Mouse (Mus musculus): Measurements from ENCODE around the gene Nt5dc2.

Gene Nt5dc2

DNA sequence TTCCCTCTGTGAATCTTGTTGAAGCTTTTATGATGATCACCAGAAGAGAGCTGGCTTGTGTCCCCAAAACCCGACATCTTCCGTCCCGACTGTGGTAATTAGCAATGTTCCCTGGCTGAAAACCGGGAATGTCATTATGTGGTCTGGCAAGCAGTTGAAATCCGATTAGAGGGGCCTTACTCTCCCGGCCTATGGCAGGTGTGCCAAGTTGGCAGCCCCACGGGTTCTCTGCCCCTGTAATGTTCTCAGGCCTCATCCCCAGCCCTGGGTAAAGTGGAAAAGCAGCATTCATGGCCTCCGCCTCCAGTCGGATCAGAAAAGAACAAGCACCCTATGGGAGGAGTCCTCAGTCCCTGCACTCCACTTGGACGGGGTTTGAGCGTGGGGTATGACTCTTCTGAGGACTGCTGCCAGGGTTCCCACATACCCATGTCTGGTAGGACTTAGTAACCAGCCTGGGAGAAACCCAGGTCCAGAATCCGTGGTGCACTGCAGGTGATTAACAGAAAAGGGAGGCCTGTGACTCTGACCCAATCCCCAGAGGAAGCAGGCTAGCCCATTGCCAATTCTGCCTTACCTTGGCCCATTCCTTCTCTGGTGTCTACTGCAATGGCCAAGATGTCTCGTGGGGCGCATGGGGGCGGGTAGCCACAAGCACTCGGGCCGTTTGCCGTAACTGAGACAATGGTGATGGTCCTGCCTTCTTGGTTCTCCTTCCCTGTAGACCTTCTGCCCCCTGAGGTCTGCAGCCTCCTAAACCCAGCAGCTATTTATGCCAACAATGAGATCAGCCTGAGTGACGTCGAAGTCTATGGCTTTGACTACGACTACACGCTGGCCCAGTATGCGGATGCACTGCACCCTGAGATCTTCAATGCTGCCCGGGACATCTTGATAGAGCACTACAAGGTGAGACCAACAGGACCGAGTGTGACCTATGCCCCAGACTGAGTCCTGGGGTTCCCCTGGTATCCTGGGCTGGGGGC lies 3.5 kb downstream of the Nt5dc2 start:
- no peak for DNase-seq (ENCODE audit: low read depth in 1 of 2, low spot score in 2 of 2)

DNA sequence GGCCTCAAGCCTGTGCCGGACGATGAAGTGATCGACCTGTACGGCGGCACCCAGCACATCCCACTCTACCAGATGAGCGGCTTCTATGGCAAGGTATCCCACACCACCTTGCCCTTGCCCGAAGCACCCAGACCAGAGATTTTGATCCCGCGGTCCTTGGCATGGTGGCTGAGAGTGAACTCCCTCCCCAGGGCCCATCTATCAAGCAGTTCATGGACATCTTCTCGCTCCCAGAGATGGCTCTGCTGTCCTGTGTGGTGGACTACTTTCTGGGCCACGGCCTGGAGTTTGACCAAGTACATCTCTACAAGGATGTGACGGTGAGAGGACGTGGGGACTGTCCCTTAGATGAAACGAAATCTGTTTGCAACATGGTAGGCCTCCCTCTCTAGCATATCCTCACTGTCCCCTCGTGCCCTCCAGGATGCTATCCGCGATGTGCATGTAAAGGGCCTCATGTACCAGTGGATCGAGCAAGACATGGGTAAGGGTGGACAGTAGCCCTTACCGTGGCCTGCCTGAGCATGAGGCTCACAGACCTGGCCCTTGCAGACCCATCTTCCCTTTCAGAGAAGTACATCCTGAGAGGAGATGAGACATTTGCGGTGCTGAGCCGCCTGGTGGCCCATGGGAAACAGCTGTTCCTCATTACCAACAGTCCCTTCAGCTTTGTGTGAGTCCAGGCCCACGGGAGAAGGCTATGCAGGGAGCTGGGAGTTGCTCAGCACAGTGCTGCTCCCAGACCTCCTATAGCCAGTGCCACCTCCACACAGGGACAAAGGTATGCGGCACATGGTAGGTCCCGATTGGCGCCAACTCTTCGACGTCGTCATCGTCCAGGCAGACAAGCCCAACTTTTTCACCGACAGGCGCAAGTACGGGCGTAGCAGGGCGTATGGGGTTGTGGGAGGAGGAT lies 4.9 kb downstream of the Nt5dc2 start:
- DNase-seq (ENCODE audit: low read depth in 1 of 2, low spot score in 2 of 2) = no peak

DNA sequence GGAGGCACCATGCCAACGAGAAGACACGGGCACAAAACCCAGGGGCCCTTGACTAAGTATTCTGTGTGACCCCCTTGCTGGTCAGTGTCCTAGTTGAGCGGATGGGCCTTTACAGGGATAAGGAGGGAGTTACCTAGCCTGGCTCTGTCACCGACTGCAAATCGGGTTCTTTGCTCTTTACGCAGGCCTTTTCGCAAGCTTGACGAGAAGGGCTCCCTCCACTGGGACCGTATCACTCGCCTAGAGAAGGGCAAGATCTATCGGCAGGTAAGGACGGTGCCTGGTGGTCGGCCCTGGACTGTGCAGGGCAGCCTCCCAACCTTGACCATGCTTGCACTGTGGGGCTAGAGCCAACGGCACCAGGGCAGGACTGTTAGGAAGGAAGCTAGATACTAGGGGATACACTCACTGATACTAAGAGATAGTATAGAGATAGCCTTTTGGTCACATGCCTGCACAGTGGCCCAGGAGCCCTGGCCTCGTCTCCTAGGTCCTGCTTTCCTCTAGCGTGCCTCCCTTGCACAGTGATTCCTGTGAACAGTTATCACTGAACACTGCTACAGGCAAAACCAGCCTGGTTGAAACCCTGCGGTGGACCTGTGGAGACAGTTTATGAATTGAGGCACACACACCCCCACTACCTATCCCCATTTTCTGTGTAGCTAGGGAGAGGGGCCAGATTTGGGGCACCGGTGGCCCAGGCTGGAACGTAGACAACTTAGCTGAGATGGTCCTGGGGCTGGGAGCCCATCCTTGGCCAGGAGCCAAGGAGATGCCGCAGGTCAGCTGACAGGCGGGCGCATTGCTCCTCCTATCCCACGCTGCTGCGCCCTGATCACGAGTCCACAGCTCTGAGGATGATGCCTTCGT lies 5.8 kb downstream of the Nt5dc2 start:
- no peak for DNase-seq (ENCODE audit: low read depth in 1 of 2, low spot score in 2 of 2)

DNA sequence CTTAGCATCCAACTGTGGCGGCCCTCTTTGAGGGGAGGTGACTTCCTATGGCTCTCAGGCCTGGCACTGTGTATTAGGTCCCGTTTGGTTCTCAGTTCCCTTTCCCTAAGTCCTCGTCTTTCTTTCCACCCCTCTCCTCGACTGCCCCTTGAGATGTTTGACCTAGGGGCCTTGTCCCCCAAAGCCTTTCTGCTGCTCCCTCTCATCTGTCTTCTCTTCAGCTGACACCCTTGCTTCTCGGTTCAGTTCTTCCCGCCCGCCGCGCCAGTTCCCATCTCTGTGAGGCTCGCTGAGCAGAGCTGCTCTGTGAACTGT lies 6.4 kb downstream of the Nt5dc2 start:
- DNase-seq (ENCODE audit: low read depth in 1 of 2, low spot score in 2 of 2) = no peak

DNA sequence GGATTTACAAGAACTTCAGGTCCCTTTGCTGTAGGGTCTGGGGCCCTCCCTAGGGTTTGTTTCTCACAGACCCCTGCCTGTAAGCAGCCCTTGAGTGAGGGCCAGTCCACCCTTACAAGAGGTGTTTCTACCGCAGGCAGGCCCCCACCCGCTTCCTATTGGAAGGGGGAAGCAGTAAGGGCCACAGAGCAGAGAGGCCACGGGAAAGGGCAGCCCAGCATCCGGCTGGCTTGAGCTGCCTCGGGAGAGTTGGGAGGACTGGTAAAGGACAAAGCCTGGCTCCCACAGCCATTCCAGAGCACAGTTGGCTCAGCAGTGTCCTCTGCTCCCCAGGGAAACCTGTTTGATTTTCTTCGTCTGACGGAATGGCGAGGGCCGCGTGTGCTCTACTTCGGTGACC lies 6.9 kb downstream of the Nt5dc2 start:
- DNase-seq (ENCODE audit: low read depth in 1 of 2, low spot score in 2 of 2) = no peak

DNA sequence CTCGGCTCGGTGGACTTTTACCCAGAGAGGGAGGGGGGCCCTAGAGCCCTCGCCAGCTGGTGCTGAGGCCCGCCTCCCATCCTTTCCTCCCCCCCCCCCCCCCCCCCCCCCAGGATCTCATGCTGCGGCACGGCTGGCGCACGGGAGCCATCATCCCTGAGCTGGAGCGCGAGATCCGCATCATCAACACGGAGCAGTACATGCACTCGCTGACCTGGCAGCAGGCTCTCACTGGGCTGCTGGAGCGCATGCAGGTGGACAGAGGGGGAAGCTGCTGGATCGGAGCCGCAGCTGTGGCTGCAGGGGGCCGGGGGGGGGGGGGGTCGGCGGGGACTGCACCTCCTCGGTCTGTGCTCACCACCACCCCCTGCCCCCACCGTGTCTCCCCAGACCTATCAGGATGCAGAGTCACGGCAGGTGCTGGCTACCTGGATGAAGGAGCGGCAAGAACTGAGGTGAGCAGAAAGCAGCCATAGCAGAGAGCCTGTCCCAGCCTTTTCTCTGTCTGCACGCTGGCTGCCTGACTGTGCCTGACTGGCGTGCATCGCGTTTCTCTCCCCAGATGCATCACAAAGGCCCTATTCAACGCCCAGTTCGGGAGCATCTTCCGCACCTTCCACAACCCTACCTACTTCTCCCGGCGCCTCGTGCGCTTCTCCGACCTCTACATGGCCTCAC lies 7.5 kb downstream of the Nt5dc2 start:
- DNase-seq (ENCODE audit: low read depth in 1 of 2, low spot score in 2 of 2) = no peak

DNA sequence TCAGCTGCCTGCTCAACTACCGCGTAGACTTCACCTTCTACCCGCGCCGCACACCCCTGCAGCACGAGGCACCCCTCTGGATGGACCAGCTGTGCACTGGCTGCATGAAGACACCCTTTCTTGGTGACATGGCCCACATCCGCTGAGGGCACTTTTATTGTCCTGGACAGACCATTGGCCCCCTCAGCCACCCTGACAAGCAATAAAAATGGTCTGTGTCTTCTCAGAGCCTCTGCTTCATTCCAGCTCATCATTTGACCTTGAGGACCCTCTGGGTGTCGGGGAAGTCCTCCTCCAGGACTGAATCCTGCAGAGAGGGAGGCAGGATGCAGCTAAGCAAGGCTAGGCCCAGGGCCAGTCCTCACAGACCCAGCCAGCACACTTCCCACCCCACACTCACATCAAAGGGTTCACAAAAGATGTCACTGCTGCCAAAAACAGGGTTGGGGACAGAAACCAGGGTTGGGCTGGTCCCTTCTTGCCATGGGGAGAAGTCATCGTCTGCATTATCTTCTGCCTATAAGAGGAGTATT lies 8.1 kb downstream of the Nt5dc2 start:
- DNase-seq (ENCODE audit: low read depth in 1 of 2, low spot score in 2 of 2) = no peak

DNA sequence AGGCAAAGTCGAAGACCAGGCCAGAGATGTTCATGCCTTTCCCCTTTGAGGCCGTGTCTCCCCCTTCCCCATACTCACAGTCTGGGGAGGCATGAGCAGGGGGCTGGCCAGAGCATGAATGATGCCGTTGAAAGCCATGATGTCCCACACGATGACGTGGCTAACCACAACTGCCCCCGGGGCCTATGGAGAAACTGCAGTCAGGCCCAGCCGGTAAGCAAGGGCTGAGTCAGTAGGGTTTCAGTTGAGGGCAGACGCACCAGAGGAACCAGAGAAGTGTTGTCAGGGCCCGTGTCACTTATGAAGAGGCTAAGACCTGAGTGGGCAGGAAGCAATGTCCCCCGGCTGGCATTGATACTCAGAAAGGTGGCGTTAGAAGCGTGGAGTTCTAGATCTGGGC lies 8.8 kb downstream of the Nt5dc2 start:
- DNase-seq (ENCODE audit: low read depth in 1 of 2, low spot score in 2 of 2) = no peak

DNA sequence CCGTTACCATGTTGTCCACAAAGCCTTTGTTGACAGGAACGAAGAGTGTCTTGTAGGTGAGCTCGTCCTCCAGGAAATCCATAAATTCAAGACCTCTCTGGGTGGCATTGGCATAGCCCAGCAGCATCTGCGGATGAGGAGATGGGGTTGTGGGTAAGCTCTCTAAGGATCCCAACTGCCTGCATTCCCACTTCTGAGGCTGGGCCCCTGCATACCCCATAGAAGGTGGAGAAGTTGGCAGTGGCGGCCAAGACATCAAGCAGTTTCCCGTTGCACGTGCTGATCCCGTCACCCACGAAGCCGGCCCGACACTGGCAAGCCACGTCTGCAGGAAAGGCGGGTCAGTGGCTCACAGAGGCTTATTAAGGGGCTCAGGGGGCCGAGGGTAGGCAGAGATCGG lies 9.3 kb downstream of the Nt5dc2 start:
- DNase-seq (ENCODE audit: low read depth in 1 of 2, low spot score in 2 of 2) = no peak

DNA sequence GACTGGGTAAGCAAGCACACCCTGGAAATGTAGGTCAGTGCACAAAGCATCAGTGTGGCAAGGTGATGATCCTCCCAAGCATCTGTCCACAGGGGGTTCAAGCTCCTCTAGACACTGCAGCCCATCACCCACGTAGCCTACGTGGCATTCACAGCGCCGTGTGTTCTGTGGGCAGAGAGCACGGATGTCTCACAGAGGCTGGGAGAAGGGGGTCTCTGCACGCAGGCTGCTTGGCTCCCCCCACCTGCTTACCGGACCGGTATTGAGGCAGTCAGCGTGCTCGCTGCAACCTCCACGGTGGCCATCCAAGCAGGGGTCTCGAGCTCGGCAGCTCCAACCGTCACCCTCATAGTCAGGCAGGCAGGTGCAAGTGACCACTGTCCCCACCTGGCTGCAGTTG lies 10.2 kb downstream of the Nt5dc2 start:
- DNase-seq (ENCODE audit: low read depth in 1 of 2, low spot score in 2 of 2) = no peak

DNA sequence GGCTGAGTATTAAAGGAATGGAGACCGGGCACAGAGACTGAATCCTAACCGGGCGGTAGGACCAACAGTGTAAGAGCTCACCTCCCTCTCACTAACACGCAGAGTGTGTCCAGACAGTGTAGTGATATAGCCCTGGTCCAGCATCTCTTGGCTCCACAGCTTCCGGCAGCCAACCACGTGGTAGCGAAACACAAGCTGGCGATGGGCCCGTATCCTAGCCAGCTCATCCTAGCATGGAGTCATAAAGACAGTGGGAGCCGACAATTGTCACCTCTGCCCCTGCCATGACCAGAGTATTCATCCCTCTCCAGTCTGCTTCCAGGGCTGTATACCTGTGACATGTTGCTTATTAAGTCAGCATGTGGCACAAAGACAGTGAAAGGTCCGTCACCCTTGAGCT lies 14.8 kb downstream of the Nt5dc2 start:
- no peak for DNase-seq (ENCODE audit: low read depth in 1 of 2, low spot score in 2 of 2)

DNA sequence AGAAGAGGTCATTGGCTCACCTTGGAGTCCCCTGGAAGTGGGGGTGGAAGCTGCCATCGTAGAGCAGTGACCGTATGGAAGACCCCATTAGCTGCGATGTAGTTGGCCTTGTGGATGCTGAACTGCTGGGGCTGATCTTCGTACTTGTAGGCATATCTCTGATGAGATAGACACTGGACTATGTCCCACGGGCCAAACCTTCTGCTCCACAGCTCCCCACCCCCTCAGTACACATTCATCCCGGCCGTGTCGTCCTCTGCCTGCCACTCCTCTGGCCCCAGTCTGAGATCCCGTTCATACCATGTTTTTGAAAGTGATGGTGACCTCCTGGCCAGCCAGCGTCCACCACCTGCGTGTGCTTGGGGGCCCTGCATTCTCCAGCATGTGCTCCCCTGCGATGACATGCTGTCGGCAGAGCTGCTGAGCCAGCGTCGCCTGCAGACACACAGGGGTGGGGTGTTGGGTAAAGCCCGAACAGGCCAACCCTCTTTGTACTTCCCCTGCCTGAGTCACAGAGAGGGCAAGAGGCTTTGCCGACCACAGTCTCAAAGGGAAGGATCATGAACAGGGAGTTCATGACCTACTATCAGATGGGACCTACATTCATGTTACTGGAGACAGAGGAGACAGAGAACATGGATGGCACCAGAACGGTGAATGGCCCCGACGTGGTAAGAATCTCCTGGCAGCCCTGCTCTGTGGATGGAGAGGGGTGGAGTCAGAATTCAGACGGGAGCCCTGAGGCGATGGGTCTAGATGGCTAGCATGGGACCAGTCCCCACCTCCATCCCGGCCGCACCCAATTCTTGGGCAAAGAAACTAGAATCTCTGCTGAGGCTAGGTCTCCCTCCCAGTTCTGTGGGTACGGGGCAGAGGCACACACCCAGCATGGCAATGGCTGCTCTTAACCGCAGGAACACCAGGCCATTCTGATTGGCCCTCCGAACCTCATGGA lies 29.6 kb downstream of the Nt5dc2 start:
- peak; percentile 67 to 68 for DNase-seq (ENCODE audit: low read depth in 1 of 2, low spot score in 2 of 2)

DNA sequence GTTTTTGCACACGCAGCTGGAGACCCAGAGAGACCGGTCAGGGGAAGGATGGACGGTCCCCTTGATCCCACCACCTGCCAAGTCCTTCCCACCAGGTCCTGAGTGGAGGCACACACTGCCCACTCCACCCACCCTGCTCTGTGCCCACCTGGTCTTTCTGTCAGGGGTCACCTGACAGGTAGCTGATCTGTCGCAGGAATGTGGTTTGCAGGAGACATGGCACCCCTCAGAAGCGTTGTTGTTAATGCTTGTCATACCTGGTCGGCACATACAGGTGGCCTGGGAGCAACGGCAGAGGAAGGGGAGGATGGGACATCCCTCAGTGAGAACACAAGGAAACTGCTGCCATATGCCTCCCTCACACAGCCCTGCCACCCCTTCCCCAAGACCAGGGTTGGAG lies 30.3 kb downstream of the Nt5dc2 start:
- no peak for DNase-seq (ENCODE audit: low read depth in 1 of 2, low spot score in 2 of 2)

DNA sequence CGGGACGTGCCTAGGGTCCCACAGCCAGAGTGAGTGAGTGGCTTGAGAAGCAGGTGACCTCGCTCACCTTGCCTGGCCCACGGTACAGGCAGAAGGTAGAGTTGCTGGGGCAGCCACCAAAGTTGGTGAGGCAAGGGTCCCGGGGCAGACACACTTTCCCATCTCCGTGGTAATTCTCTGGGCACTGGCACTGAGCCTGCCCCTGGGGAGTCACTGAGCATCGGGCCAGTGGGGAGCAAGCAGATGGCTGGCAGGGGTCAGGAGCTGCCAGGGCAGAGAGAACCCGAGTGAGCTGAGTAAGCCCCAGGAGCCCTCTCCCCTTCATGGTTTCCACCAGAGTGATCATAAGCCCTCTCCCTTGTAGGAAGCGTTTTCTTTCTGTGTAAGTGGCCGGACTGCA lies 30.8 kb downstream of the Nt5dc2 start:
- no peak for DNase-seq (ENCODE audit: low read depth in 1 of 2, low spot score in 2 of 2)

DNA sequence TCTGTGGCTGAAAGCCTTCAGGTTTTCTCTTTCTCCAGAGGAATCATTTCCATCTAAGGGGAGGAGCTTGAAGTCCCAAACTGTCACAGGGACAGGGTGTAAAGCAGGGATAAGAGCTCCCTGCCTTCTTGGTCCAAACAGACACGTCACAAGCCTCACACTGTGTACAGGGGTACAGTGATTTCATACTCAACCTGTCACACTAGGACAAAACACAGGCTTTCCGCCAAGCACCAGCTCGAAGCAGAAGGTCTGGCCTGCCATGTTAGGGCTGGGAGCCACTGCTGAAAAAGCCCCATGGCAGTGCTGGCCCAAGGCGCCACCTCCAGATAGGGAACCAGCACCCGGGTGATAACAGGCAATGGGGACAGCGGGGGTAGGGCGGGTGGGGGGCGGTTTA lies 33.2 kb downstream of the Nt5dc2 start:
- no peak for DNase-seq (ENCODE audit: low read depth in 1 of 2, low spot score in 2 of 2)

DNA sequence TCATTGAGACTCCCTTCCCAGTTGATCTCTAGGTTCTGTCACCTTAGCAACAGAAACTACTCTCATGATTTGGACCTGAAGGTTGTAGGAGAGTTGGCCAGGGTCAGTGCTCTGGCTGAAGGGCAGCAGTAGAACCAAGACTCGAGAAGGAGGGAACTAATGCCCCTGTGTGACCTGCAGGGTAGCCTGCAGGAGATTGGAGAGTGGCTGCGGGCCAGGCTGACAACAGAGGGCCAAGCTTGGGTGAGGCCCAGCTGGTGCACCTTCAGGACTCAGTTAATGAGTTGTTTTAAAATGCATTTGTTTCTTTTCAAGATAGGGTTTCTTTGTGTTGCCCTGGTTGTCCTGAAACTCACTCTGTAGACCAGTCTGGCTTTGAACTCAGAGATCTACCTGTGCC lies 34.2 kb downstream of the Nt5dc2 start:
- DNase-seq (ENCODE audit: low read depth in 1 of 2, low spot score in 2 of 2) = no peak

DNA sequence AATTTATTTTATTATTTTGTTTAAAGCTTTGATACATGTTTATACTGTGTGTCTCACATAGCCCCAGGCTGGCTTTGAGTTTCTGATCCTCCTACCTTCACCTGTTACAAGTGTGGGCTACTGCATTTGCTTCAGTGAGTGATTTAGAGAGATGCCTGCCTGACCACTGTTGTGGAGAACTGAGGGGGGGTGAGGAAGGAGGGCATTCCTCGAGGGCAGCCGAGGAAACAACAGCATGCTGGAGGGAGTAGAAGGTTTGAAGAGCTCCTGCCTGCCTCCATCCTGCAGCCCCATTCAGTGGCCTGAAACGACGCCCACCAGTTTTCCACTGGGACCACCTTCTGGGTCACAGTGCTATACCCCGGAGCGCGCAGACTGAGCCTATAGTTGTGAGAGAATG lies 34.6 kb downstream of the Nt5dc2 start:
- DNase-seq (ENCODE audit: low read depth in 1 of 2, low spot score in 2 of 2) = no peak

DNA sequence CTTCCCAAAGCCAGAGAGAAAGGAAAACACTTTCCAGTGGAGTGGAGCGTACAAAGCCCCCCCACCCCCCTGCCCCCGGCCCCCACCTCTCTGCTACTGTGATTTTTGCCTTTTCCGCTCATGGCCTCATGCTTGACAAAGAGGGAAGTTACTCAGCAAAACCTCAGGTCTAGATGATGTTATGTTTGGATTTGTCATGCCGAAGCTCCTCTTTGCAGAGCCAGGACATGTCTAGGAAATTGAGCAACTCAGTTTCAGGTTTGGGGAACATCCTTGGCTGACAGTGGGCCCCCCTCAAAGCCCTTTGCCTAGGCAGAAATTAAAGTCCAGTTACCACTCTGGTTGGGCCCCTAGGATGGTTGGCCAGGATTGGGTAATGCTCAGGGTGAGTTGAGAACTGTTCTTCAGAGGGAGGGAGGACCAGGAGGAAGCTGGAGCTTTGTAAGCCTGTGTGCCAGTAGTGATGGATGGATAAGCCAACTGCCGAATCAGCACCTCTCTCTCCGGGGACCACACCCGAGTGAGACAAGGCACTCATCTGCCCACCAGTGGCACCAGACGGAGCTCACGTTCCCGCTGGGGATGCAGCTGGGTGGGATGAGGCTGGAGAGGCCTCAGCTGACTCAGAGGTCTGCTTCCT lies 35.3 kb downstream of the Nt5dc2 start:
- DNase-seq (ENCODE audit: low read depth in 1 of 2, low spot score in 2 of 2) = peak; percentile 57 to 68

DNA sequence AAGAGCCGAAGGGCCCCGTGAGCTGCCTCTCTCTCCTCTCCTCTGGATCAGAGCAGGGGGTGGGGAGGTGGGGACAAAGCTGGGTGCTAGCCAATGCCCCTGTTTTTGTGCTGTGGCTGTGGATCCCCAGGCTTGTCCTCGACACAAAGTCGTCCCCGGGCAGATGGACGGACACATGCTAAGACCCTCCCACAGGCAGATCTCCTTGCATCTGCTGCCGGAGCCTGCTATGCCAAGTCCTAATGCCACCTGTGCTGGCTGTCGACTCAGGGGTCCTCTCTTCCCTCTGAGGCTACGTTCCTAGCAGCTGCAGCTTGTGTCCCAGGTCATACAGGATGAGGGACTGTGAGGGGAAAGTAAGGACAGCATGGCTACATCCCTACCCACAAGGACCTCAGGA lies 36.0 kb downstream of the Nt5dc2 start:
- DNase-seq (ENCODE audit: low read depth in 1 of 2, low spot score in 2 of 2) = no peak
